Mouse (Mus musculus) gonadal fat pad, adult 2 months (tissue): ENCODE measurements around the gene Thbs1. TPM values are rescaled to one million over a fixed set of nuclear protein-coding genes. Genes with fewer than 3 reads are reported as not detected.
"Not testable (repeated sequence)": the region's sequence is repeated elsewhere in the genome, so short reads cannot be mapped to it uniquely, and the experiment has no call there.

Experiments used
- DNase-seq: peaks from one replicate; pipeline ENCODE4 v3.0.0-alpha.2; 2012; ENCODE audit warnings: low read depth
- polyA plus RNA-seq: library from polyadenylated mRNA; depleted of rRNA; stranded (reverse); fragments of >200 nt; gene quantifications from 2 replicates; pipeline ENCODE4 v1.2.3, GENCODE M21; 2012

Gene Thbs1
- polyA plus RNA-seq, 1 experiment = 10.5 TPM

GRCm38 (mm10) chr2:118114671-118115070, 3.0 kb downstream of the Thbs1 start:
- no peak for DNase-seq

DNA sequence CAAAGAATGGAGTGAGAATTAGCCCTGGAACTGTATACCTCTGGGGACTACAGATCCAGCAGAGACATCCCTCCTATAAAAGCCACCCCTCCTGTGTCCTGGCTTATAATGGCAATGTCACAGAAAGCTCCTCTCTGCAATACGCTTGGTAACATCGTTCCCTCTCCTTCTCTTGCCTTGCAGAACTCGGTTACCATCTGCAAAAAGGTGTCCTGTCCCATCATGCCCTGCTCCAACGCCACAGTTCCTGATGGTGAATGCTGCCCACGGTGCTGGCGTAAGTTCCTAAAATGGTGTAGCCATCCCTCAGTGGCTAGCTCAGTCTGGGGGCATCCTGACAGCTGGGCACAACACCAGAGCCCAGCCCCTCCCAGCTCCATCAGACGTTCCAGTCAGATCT, 4.0 kb downstream of the Thbs1 start:
- no peak for DNase-seq

DNA sequence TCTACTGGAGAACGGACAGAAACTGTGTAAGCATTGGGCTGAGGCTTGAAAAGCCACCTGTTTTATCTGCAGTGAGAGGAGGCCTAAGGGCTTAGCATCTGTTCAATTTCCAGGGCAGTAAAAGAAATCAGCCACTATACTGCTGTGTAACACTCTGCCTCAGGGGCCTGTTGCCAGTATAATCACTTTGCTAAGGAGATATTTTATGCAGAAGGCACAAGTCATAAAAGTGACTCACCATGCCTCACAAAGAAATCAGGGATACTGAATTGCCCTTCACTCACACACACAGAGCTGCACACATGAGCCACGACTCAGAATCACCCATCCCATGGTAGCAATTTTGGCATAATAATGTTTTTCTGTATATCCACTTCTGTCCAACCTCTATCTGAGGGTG, 4.5 kb downstream of the Thbs1 start:
- DNase-seq = no peak

DNA sequence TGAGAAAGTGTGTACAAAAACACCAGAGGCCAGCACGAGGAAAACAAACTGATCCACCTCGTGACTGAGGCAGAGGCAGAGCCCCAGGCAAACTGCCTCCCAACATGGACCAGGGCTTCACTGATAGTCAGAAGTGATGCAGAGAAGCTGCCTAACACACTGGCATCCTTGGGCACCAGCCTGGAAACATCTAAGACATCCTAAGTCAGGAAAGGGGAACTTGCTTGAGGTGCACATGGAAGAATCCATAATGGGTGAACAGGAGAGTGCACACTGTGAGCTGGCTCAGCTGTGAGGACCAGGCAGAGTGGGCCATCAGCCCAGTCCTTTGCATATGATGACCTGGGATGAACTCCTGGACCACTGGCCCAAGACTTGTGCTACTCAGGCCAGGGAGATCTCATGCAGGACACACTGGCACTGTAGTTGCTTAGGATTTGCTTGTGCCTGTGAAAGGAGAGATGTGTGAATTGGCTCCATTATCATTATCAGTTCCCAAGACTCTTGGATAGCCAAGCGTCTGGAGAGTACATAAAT, 5.1 kb downstream of the Thbs1 start:
- DNase-seq = no peak

GRCm38 (mm10) chr2:118117401-118117800, 5.7 kb downstream of the Thbs1 start:
- no peak for DNase-seq

GRCm38 (mm10) chr2:118118045-118118444, 6.4 kb downstream of the Thbs1 start:
- no peak for DNase-seq

- no peak for DNase-seq
These were observed 6.8 kb downstream of the Thbs1 start for GRCm38 (mm10) chr2:118118515-118118914.

DNA sequence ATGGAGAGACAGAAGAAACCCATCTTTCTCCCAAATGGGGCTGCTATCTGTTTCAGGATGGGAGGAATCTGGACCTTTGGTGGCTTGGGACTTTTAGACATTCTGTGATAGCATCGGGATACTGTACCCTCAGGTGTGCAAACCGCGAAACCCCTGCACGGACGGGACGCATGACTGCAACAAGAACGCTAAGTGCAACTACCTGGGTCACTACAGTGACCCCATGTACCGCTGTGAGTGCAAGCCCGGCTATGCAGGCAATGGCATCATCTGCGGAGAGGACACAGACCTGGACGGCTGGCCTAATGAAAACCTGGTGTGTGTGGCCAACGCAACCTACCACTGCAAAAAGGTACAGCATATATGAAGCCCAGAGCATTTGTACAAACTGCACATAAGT, 8.0 kb downstream of the Thbs1 start:
- no peak for DNase-seq

DNA sequence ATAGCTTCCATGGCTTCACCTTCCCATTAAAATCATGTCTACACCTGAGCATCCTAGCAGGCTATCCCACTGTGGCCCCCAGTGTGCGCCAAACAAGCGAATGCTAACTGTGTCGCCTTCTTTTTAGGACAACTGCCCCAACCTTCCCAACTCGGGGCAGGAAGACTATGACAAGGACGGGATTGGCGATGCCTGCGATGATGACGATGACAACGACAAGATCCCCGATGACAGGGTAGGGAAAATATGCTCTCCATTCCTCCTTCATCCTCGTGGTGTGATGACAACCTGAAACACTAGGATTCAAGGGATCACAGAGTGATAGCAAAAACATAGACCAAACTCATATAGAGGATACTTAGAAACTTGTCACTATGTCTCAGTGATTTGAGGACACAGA, 8.4 kb downstream of the Thbs1 start:
- DNase-seq = no peak

GRCm38 (mm10) chr2:118120751-118121150, 9.1 kb downstream of the Thbs1 start:
- DNase-seq = no peak

DNA sequence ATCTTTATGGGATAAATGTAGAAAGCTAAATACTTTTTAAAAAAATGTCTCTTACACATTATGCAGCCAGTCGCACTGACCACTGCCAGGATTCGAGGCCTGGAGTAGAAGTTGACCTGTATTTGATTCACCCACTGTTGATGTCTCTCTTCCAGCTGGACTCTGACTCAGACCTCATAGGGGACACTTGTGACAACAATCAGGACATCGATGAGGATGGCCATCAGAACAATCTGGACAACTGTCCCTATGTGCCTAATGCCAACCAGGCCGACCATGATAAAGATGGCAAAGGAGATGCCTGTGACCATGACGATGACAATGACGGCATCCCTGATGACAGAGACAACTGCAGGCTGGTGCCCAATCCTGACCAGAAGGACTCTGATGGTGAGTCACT, 10.6 kb downstream of the Thbs1 start:
- DNase-seq = no peak

GRCm38 (mm10) chr2:118123743-118124142, 12.1 kb downstream of the Thbs1 start:
- no peak for DNase-seq

DNA sequence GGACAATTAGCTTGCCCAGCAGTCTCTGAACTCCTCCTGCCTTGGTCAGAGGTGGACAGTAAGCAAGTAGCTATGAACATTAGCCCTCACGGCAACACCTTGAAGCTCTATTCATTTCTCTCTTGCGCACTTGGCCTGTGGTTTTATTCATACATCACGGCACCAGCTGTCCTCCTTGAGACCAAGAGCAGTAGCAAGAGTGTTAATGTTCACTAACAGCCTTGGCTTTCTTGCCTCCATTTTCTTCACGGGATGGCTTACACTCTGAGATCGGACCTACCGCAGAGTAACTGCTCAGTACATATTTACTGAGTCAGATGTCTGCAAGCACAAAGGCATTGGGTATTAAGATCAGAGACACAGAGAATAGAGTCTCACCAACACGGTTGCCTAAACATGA, 12.8 kb downstream of the Thbs1 start:
- no peak for DNase-seq

GRCm38 (mm10) chr2:118125211-118125939, 13.7 kb downstream of the Thbs1 start:
- DNase-seq = no peak

GRCm38 (mm10) chr2:118125943-118126470, 14.3 kb downstream of the Thbs1 start:
- DNase-seq = no peak

DNA sequence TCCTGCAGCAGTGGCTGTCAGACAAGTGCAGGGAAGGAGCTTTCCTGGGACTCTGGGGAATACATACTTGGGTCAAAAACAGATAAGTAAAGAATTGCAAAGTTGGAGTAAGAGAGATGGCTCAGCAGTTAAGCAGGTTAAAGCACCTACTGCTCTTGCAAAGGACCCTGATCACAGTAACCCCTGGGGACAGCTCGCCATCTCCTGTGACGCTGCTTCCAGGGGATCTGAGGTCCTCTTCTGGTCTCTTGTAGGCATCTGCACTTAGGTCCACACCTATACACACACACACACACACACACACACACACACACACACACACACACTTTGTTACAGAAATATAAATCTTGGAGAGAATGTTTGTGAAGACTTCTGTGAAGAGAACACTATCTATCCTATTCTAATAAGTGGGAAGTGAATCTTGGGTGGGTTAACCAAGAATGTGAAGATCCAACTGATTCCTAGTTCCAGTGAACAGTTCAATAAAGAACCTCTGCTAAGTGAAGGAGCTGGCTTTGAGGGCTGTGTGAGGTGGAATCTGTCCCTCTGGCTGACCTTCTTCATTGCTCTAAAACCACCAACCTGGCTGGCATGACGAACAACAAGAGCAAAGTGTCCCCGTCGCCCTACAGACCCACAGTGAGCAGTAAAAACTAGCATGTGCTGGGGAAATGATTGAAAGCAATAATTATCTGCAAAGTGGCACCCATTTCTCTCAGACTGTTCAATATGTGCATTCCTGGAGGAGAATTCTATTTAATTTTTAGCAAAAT, 16.0 kb downstream of the Thbs1 start:
- DNase-seq = no peak

- DNase-seq = no peak
These were observed 16.6 kb downstream of the Thbs1 start for GRCm38 (mm10) chr2:118128313-118128712.

GRCm38 (mm10) chr2:118137071-118137470, 25.4 kb downstream of the Thbs1 start:
- no peak for DNase-seq

DNA sequence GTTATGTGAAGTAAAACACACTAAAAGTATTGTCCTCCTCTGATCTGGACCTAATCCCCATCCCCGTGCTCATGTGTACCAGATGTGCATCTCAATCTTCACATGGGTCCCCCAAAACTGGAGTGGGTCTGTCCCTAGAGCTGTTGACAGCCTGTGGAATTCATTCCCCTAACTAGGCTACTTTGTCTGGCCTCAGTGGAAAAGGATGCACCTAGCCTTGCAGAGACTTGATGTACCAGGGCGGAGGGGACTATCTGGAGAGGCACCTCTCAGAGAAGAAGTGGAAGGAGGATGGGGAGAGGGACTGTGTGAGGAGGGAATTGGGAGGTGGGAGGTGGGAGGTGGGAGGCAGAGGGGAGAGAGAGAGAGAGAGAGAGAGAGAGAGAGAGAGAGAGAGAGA, 26.1 kb downstream of the Thbs1 start:
- no peak for DNase-seq

GRCm38 (mm10) chr2:118139261-118139660, 27.6 kb downstream of the Thbs1 start:
- no peak for DNase-seq

DNA sequence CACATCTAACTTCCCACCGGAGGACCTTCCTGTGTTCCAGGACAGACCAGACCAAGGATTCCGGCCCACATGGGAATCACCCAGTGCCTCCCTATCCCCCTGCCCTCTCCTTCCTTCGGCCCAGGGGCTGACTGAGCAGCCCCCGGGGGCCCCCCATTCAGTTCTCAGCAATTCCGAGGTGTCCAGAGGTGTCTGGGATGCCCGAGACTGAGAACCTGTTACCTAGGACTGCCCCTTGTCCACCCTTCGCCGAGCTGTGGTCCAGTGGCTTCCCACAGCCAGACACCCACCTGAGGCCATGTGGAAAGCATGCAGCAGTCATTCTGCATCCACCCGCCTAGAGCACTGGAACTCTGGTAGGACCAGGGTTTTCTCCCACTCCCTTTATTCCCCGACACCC, 30.0 kb downstream of the Thbs1 start:
- DNase-seq = no peak

- not testable (repeated sequence) for DNase-seq
These were observed 36.1 kb downstream of the Thbs1 start for GRCm38 (mm10) chr2:118147749-118148148.
